ENCODE assay signal across 31 mouse cellular contexts in the genomic region with DNA sequence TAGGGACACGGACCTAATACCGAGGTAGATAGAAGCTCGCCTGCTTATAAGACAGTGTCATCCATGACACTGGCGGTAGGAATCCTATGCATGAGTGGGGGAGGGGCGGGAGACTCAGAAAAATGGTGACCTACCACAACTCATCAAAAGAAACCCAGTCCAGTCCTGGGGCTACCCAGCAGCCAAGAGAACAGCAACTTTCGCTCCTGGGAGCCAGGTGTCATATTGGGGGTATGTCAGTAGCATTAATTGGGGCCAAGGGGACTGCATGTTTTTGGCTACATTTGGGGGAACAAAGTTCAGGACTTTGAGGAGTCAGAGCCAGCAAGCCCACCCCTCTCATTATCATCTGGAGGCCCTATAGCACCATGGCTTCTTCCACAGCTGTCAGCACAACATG. TPM values are rescaled to one million over a fixed set of nuclear protein-coding genes. Genes with fewer than 3 reads are reported as not detected.
"Had no signal": no experiment of that assay in that cellular context is flagged by ENCODE, and none has a peak within 500 bp of the region (broad histone marks: within the 10 kb centered on the region; RNA-seq: fewer than 3 reads in every experiment).

No protein-coding gene starts in this region.

- H3K4me3 ChIP-seq: heart, adult 2 months; heart, embryonic 13.5 days; heart, embryonic 15.5 days; hindbrain, embryonic 13.5 days; hindbrain, embryonic 15.5 days; kidney, embryonic 15.5 days; limb, embryonic 13.5 days; limb, embryonic 15.5 days; liver, embryonic 12.5 days had no signal

- H3K27ac ChIP-seq: heart, adult 2 months; heart, embryonic 13.5 days; heart, embryonic 15.5 days; hindbrain, embryonic 13.5 days; hindbrain, postnatal 0 days; kidney, embryonic 15.5 days; kidney, postnatal 0 days; limb, embryonic 13.5 days; limb, embryonic 15.5 days; liver, embryonic 12.5 days; liver, embryonic 14.5 days had no signal

- DNase-seq: gastrocnemius, postnatal 14 days; gastrocnemius, postnatal 36 days; heart, adult 11 months; heart, adult 2 months; heart, postnatal 14 days; heart, postnatal 36 days; kidney, adult 11 months; kidney, adult 2 months; kidney, adult 9 months; kidney, postnatal 14 days; kidney, postnatal 36 days; layer of hippocampus, adult 9-11 months; layer of hippocampus, postnatal 36 days; left cerebral cortex, postnatal 4 days had no signal

- H3K4me1 ChIP-seq: liver, embryonic 12.5 days had no signal

RNA-seq across cellular contexts. Expression of a gene that starts 19.4 kb away (rescaled TPM):
- polyA plus RNA-seq: heart, embryonic 11.5 days; heart, embryonic 13.5 days; heart, embryonic 15.5 days; heart, postnatal 0 days; intestine, embryonic 14.5 days; kidney, adult 2 months; kidney, embryonic 15.5 days; kidney, postnatal 0 days; limb, embryonic 11.5 days; limb, embryonic 13.5 days; limb, embryonic 15.5 days; liver, adult 2 months; liver, embryonic 12.5 days; liver, embryonic 14.5 days; liver, embryonic 16.5 days had no signal
